Mouse (Mus musculus) cerebellum, adult 18-20 months (tissue): Measurements from ENCODE around the gene Prodh2.
"Not testable (repeated sequence)": the region's sequence is repeated elsewhere in the genome, so short reads cannot be mapped to it uniquely, and the experiment has no call there.

Source experiments
- DNase-seq, 2 experiments: peaks; one replicate each; pipeline ENCODE4 v3.0.0; 2021

The Prodh2 gene

DNA sequence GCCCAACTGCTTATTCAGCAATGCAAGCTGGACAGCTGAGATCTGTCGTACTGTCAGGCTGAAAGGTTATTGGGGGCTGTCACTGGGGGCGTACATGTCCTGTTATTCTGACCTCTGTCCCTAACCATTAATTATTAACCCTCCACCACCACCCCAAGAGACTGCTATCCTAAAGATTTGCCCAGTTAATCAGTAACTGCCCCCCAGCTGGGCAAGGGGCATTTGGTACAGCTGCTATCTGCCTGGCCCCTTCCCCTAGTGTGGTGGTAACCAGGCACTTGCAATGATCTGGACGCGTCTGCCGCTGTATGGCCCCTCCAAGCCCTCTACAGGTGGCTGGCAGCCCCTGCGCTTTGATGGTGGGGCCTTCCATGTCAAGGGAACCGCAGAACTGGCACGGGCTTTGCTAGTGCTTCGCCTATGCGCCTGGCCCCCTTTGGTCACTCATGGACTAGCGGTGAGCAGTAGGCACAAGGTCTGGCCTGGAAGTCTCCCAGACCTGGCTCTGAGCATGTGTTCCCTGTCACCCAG is at the start of gene Prodh2:
Gene Prodh2, plus strand, starts transcription at position 222 of the 531 bp plus-strand sequence.
- no peak for DNase-seq

DNA sequence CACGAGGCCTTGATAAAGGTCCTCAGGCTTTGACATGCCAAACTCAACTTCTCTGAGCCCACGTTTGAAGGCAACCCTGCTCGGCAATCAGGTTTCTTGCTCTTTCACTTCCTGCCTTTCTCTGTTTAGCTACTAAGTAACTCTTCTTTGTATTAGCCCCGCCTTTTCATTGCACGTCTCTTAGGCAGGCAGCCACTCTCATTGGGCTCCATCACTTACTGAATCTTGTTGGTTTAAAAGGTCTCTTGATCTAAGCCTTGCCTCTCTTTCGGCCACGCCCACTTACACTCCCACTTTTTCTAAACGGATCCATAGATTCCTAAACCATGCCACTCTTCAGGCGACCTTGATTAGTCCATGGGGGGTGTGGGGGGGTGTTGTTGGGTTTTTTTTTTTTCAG is 49.7 kb upstream of the Prodh2 start:
- DNase-seq = no peak

DNA sequence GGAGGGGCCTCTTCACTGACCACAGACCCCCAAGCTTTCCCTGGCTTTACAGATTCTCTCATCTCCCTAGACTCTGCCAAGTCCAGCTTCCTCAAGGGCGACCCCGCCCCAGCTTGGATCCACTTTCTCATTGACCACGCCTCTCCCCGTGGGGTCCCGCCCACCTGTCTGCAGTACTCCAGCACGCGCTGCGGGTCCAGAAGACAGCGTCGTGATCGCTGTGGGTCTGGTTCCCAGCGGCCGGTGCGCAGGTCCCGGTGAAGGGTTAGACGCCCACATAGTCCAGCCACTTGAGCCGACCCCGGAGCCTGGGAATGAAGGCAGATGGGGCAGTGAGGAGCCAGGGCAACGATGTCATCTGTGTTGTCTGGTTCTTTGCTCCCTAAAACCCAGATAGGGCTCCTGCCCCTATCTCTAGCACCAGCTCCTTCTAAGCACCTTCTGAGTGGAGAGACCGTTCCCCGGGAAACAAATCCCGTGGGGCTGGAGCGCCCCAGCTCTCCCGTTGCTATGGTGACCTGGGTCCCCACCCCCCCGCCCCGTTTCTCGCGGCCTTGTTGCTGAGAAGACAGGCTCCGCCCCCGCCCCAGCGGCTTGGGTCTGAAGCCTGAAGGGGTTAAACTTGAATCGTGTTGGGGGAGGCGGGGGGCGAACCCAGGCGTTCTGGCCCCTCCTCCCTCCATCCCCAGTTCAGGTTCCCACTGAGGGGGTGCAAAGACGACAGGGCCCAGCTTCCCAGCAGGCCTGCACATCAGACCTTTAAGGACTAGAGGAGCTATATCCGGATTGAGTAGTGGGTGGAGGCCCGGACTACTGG is 49.1 kb upstream of the Prodh2 start:
- DNase-seq = peak in 1 of 2 experiments; percentile 48

DNA sequence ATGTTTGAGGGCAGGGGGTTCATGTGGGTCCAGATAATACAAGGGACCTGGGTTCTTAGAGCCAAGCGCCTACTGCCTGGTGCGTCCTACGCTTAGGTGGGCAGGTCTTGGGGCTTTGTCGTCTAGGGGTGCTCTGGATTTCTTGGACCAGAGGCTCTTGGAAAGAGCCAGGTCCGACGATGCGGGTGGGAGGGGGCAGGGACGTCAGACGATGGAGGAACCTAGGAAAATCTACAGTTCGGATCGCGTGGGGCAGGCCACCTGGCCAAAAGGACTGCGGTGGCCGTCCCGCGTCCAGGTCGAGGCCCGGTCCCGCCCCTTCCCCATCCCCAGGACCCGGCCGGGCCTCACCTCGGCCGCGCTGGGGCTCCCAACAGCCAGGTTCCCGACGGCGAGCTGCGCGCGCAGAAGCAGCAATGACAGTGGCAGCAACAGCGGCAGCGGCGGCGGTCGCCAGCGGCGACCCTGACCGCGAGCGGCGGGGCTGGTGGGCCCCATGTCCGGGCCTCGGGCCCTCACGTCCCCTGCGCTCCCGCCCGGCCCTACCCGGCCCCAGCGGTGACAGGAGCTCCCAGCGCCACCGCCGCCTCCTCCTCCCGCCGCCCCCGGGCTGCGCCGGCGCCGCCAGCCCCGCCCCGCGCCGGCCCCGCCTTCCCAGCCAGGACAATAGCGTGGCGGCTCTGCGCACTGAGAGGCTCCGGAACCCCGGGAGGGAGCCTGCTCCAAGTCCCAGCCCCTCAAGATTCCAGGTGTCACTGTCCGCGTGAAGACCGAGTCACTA is 48.3 kb upstream of the Prodh2 start, which contains the start of gene Aplp1:
Gene Aplp1, minus strand, starts transcription at position 565 of the 781 bp plus-strand sequence.
- peak; percentile 85 to 90 for DNase-seq

DNA sequence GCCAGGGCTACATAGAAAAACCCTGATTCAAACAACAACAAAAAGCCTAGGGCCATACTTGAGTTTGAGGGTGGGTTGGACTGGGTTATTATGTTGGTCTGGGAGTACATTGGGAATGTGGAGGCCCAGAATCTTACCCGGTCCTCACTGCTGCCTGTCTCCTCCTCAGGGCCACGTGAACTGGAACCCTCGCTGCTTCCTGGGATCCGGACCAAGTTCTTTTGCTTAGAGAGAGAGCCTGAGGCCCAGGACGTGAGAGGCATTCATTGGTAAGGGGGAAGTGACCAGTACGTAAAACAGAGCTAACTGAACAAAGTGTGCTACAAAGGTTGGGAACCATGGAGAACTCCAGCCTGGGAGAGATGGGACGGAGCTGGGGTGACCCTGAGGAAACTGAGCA is 43.2 kb upstream of the Prodh2 start:
- no peak for DNase-seq

DNA sequence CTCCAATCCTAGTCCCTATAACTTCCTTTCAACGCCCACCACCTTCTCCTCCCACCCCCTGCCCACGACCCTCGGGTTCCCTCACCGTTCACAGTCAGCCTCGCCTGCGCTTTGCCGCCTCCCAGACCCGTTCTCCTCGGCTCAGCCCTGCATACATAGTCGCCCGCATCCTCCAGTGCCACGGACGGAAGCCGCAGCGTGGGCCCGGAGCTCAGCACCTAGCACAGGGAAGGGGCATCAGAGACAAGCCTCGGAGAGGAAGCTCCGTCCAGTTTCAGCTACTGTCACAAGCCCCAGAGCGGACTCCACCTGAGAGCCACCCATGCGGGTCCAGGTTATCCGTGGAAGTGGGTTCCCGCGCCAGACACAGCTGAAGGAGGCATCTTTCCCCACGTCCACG is 40.1 kb upstream of the Prodh2 start:
- no peak for DNase-seq

DNA sequence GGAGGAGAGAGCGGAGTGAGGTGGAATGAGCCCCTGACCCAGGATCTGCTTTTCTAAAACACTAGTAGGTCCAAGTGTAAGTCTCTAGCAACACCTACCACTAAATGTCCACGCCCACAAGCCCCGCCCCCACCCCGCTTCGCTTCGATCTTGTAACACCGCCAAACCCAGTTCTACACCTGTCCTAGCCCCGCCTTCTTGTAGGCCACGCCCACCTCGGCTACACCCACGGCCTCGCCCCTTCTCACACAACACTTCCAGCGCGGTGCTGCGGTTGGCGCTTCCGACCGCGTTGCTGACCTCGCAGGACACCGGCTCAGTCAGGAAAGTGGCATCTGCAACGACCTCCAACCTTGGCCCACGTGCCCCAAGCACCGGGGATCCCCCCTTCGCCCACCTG is 39.7 kb upstream of the Prodh2 start:
- DNase-seq = no peak

DNA sequence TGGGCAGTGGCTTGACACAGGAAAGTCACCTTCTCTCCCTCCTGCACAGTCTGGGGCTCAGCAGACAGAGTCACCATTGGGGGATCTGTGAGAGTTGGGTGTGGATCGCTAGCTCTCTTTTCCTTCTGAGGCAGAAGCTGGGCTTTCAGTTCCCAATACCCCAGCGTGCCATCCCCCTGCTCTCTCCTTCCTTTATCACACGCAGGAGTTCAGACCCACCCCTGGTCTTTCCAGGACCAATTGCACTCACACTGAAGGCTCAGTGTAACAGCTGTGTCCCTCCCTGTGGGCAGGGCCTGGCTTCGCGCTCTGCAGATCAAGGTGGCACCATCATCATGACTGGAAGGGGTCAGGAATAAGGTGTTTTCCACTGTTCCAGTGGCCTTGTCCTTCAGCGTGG is 39.2 kb upstream of the Prodh2 start:
- no peak for DNase-seq

DNA sequence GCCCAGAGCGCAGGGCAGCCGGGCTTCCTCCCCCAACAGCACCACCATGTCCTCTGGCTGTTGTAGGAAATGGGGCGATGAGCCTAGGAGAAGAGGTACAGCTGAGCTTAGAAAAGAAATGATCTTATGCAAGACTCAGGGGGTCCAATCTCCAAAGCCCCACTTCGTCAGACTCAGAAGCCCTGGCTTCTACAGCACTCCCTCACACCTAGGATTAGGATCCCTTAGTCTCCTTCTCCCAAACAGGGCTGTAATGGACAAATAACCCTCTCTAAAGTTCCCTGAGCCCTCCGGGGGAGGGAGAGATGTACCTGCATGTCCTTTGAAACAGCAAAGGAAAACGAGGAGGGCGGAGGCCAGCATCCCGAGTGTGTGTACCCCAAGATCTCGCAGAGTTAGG is 36.9 kb upstream of the Prodh2 start:
- no peak for DNase-seq

DNA sequence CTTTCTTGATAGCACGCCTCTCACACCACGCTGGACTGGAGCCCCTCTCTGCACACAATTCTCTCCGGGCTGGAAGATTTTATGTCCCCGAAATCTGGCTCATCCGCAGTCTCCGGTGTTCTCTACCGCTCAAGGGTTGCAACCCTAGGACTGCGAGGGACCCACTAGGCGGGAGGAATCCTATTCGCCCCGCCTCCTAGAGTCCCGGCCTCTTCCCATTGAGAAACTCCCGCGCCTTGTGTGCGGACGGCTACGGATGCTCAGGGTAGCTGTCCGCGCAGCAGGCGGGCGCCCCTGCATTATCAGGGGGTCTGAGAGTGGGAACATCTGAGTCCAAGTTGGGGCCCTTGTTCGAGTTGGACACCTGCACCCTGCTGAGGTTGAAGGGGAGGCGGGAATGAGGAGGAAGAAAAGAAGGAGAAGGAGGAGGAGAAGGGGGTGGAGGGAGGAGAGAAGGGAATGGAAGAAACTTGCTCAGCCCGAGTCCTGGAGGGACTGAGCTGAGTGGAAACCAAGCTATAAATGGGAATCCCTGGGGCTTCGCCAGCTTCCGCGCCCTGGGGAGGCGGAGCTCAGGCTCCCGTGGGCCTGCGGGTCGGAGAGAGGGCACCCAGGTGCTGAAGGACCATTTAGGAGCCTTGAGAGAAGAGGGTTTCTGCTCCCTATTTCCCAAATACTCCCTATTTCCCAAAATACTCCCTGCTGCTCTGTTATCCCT is 36.4 kb upstream of the Prodh2 start:
- no peak for DNase-seq

DNA sequence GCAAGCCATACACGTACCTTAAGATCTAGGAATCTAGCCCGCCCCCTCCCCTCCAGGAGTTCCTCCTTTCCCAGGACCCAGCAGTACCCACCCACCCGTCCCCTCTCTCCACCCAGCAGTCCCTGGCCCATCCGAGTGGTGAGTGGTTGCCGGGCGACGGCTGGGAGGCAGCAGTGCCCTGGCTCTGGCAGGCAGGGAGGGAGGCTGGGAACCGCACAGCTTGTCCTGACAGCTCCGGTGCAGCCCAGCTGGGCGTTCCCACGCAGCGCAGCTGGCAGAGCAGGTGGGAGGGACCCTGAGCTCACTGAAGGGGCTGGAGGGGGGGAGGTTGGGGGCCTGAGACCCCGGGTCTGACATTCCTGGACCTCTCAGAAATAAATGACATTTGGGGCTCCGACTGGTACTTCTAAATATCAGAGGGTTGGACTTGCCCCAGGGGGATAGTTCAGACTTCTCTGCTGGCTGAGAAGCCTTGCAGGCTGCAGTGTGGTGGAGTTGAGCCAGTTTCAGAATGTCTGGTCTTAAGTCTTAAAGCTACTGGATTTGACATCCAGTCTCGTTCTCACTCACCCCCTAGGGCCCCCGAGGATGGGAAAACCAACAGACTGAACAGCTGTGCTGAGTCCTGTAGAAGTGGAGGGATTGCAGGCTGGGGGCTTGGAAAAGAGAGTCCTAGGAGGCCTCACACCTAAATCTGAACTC is 35.6 kb upstream of the Prodh2 start, which contains the start of the genes Kirrel2 and Nphs1:
Gene Kirrel2, minus strand, starts transcription at position 62 of the 702 bp plus-strand sequence.
Gene Nphs1, plus strand, starts transcription at position 687 of the 702 bp plus-strand sequence.
- DNase-seq = peak in 1 of 2 experiments; percentile 38

DNA sequence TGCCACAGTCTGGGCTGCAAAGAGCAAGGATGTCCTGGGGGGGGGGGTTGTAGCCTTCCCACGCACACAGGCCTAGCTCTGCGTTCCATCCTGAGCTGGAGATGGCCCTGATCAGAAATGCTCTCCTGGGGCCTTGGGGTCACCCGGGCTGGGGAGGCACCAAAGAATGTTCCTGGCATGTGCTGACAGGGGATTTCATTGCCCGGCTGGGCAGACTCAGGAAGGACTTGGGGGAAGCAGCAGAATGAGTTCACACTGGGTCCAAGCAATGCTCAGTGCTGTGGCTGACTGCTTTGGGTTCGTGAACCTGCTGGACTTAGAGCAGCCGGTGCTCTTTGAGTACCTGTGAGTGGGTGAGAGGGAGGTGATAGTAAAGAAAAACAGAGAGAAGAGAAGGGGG is 33.9 kb upstream of the Prodh2 start:
- DNase-seq = no peak

DNA sequence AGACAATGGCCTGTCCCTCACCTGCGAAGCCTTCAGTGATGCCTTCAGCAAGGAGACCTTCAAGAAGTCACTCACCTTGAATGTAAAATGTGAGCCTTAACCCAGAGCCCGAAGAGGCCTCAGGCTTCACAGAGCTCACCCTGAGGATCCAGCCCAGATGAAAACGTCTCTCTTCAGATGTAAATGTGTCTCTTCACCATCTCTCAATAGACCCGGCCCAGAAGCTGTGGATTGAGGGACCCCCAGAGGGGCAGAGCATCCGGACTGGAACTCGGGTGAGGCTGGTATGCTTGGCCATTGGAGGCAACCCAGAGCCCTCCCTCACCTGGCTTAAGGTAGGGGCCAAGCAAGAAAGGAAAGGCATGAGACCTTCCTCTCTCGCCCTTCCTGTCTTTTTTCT is 29.9 kb upstream of the Prodh2 start:
- no peak for DNase-seq

DNA sequence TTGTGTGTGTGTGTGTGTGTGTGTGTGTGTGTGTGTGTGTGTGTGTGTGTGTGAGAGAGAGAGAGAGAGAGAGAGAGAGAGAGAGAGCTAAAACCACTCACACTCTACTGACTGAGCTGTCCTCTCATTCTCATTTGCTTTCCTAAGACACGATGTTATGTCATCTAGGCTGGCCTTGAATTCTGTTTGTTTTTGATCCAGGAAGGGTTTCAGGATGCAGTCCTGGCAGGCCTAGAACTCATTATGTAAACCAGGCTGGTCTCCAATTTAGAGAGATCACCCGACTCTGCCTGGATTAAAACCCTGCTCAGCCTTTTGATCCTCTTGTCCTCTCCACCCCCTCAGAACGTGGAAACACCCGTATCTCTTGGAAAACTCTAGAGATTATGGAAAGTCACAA is 29.4 kb upstream of the Prodh2 start:
- no peak for DNase-seq

DNA sequence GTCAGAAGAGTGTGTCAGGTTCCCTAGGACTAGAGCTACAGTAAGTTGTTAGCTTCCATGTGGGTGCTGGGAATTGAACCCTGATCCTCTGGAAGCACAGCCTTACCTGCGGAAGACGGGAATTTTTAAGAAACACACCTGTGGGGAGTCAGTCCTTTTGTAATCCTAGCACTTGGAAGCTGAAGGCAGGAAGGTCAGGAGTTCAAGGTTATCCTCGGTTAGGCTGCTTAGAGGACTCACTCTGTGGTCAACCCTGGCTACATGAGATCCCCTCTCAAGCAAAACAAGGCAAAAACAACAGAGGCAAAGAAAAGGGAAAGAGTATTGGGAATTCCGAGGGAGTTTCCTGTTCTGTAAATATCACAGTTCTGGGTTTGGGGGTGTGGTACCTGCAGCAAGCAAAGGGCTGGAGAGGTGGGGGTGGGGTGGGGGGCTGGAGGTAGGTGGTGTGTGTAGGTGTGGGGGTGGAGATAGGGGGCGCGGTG is 28.6 kb upstream of the Prodh2 start:
- DNase-seq = no peak

DNA sequence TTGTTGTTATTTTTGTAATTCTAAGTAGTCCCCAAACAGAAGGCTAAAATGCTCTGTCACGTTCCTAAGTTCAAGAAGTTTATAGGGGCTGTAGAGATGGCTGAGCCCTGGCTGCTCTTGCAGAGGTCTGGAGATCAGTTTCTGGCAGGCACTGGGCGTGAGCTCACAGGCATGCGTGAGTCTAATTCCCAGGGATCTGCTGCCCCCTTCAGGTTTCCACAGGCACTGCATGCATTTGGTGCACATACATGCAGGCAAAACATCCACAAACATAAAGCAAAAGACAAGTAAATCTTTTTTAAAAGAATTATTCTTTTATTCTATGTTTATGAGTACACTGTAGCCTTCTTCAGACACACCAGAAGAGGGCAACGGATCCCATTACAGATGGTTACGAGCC is 21.0 kb upstream of the Prodh2 start:
- no peak for DNase-seq

DNA sequence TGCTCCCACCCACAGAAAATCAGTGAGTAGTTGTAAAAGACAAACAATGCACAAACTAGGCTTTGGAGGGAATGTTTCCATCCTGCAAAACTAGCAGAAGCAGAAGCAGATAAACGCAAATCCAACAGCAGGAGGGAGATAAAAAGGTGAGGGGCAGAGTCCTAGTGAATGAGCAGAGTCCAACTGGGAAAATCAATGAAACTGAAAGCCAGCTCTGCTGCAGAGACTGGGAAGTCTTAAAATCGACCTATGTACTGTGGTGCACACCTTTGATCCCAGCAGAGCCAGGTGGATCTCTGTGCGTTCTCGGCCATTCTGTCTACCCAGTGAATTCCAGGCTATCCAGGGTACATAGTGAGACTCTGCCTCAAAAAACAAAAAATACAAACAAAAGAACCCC is 18.4 kb upstream of the Prodh2 start:
- no peak for DNase-seq

DNA sequence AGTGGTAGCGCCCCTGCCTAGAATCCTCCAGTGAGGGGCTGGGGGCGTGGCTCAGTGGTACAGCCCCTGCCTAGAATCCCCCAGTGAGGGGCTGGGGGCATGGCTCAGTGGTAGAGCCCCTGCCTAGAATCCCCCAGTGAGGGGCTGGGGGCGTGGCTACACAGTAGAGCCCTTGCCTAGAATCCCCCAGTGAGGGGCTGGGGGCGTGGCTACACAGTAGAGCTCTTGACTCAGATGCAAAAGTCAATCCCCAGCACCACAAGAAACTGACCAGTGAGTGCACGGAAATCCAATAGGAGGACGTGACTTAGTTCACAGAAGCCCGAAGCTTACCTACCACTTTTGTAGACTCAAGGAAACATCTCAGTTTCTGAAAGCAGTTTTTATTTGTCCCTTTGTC is 17.3 kb upstream of the Prodh2 start:
- DNase-seq = not testable (repeated sequence)

DNA sequence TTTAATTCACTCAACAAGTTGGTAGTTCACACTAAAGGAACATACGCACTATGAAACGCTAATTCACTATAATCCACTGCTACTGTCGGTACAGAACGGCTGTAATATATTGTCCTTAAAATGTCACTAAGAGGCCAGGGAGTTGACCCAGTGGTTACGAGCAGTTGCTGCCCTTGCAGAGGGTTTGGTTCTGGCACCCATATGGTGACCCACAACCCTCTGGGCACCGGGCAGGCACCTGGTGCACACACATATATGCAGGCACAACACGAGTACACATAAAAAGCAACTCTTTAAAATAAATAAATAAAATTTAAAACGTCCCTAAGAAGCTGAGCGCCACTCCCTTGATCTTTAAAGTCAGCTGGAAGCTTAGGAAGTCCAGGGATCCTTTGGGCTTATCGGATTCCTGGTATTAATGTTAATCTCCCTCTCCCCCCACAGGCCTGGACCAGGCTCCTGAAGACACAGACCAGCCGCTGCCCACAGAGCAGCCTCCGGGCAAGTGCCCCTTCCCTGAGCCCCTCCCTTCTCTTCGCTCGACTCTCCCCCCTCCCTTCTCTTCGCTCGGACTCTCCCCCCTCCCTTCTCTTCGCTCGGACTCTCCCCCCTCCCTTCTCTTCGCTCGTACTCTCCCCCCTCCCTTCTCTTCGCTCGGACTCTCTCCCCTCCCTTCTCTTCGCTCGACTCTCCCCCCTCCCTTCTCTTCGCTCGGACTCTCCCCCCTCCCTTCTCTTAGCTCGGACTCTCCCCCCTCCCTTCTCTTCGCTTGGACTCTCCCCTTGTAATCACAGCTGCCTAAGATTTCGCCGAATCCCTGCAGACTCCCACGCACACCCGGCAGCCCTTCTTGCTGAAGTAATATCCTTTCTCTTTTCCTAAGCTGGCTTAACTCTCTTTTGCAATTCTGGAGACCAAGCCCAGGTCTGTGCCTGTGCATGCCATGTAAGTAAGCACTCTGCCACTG is 15.7 kb upstream of the Prodh2 start:
- peak; percentile 29 to 33 for DNase-seq

DNA sequence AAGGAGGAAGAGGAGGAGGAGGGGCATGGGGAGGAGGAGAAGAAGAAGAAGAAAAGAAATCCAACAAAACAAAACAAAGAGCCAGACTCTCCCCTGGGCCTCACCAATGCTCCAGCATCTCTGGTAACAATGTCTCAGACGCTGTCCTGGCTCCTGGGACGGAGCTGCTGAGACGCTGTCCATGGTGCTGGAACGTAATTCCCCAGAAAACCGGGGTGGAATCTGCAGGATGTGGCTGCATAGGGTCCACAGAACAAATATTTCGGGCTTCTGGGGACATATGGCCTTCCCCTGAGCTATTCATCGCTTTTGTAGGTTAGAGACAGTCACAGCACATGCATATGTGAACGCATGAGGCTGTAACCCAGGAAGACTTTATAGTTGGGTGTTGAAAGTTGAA is 9.2 kb upstream of the Prodh2 start:
- no peak for DNase-seq
